Mouse (Mus musculus): ENCODE data around the gene Rptor. TPM values are rescaled to one million over a fixed set of nuclear protein-coding genes. Genes with fewer than 3 reads are reported as not detected.

Gene Rptor
- polyA plus RNA-seq, 1 experiment from 2014 or later: 10.8 TPM

GRCm38 (mm10) chr11:119775076-119775760 is 172.5 kb downstream of the Rptor start:
- ATAC-seq (ENCODE audit: low FRiP score, low TSS enrichment): no peak
- H3K27me3 ChIP-seq (ENCODE audit: control insufficient read depth, insufficient read depth, low read length): no peaks in the 10 kb centered on the region
- no peak overlapping the region for H3K9ac ChIP-seq (replicated peaks; ENCODE audit: low read length)
- no peak overlapping the region for H3K4me2 ChIP-seq (ENCODE audit: low read length)
- WGBS: 65% methylated on average over 5 of the region's 5 CpGs
- H3K36me3 ChIP-seq (ENCODE audit: control insufficient read depth, insufficient read depth, low read length): no peaks in the 10 kb centered on the region
- H3K4me3 ChIP-seq (replicated peaks; ENCODE audit: low read depth, low read length): no peak overlapping the region
- peaks cover 3% of the 10 kb centered on the region; the same call in 1 of the 2 replicates for H3K4me1 ChIP-seq (ENCODE audit: control insufficient read depth, insufficient read depth, low read length)
- peaks cover 4% of the 10 kb centered on the region; the same call in 1 of the 2 replicates for H3K9me3 ChIP-seq (ENCODE audit: control insufficient read depth, low read length)
- H3K27ac ChIP-seq (replicated peaks; ENCODE audit: low read depth, low read length): no peak overlapping the region
- DNase-seq: no peak

- Histone ChIP-seq H3K9ac (replicated peaks; ENCODE audit: low read length) (no peak overlapping the region), H3K4me1 (ENCODE audit: control insufficient read depth, insufficient read depth, low read length) (peaks cover 3% of the 10 kb centered on the region; the same call in 1 of the 2 replicates), H3K4me2 (ENCODE audit: low read length) (no peak overlapping the region), H3K27ac (replicated peaks; ENCODE audit: low read depth, low read length) (no peak overlapping the region; the same call in 1 of the 2 replicates), H3K4me3 (replicated peaks; ENCODE audit: low read depth, low read length) (no peak overlapping the region), H3K27me3 (ENCODE audit: control insufficient read depth, insufficient read depth, low read length) (no peaks in the 10 kb centered on the region), H3K36me3 (ENCODE audit: control insufficient read depth, insufficient read depth, low read length) (no peaks in the 10 kb centered on the region), H3K9me3 (ENCODE audit: control insufficient read depth, low read length) (peaks cover 4% of the 10 kb centered on the region; the same call in 1 of the 2 replicates)
- DNase-seq (no peak), ATAC-seq (ENCODE audit: low FRiP score, low TSS enrichment) (no peak)
- 82% methylated on average over 3 of the region's 3 CpGs for WGBS
Observed at GRCm38 (mm10) chr11:119777236-119777635, 174.5 kb downstream of the Rptor start.

GRCm38 (mm10) chr11:119777872-119778271 is 175.2 kb downstream of the Rptor start:
- no peak for ATAC-seq (ENCODE audit: low FRiP score, low TSS enrichment)
- Histone ChIP-seq H3K36me3 (ENCODE audit: control insufficient read depth, insufficient read depth, low read length) (no peaks in the 10 kb centered on the region), H3K4me2 (ENCODE audit: low read length) (no peak overlapping the region), H3K9me3 (ENCODE audit: control insufficient read depth, low read length) (peaks cover 4% of the 10 kb centered on the region; the same call in 1 of the 2 replicates), H3K4me1 (ENCODE audit: control insufficient read depth, insufficient read depth, low read length) (peaks cover 3% of the 10 kb centered on the region; the same call in 1 of the 2 replicates), H3K9ac (replicated peaks; ENCODE audit: low read length) (no peak overlapping the region), H3K4me3 (replicated peaks; ENCODE audit: low read depth, low read length) (no peak overlapping the region), H3K27me3 (ENCODE audit: control insufficient read depth, insufficient read depth, low read length) (no peaks in the 10 kb centered on the region), H3K27ac (replicated peaks; ENCODE audit: low read depth, low read length) (no peak overlapping the region)
- WGBS: 97% methylated on average over 1 of the region's 1 CpGs
- DNase-seq: no peak

- no peaks in the 10 kb centered on the region for H3K36me3 ChIP-seq (ENCODE audit: control insufficient read depth, insufficient read depth, low read length)
- peaks cover 3% of the 10 kb centered on the region; the same call in 1 of the 2 replicates for H3K4me1 ChIP-seq (ENCODE audit: control insufficient read depth, insufficient read depth, low read length)
- peaks cover 3% of the 10 kb centered on the region; the same call in 1 of the 2 replicates for H3K9me3 ChIP-seq (ENCODE audit: control insufficient read depth, low read length)
- ATAC-seq (ENCODE audit: low FRiP score, low TSS enrichment): no peak
- no peak overlapping the region for H3K27ac ChIP-seq (replicated peaks; ENCODE audit: low read depth, low read length)
- DNase-seq: no peak
- no peak overlapping the region for H3K9ac ChIP-seq (replicated peaks; ENCODE audit: low read length)
- no peaks in the 10 kb centered on the region for H3K27me3 ChIP-seq (ENCODE audit: control insufficient read depth, insufficient read depth, low read length)
- no peak overlapping the region for H3K4me2 ChIP-seq (ENCODE audit: low read length)
- 82% methylated on average over 8 of the region's 8 CpGs for WGBS
- H3K4me3 ChIP-seq (replicated peaks; ENCODE audit: low read depth, low read length): no peak overlapping the region
Observed at GRCm38 (mm10) chr11:119780290-119780689, 177.6 kb downstream of the Rptor start.

GRCm38 (mm10) chr11:119781165-119781564 is 178.5 kb downstream of the Rptor start:
- Histone ChIP-seq H3K27me3 (ENCODE audit: control insufficient read depth, insufficient read depth, low read length) (no peaks in the 10 kb centered on the region), H3K4me1 (ENCODE audit: control insufficient read depth, insufficient read depth, low read length) (peaks cover 3% of the 10 kb centered on the region; the same call in 1 of the 2 replicates), H3K9ac (replicated peaks; ENCODE audit: low read length) (no peak overlapping the region), H3K9me3 (ENCODE audit: control insufficient read depth, low read length) (no peaks in the 10 kb centered on the region), H3K4me3 (replicated peaks; ENCODE audit: low read depth, low read length) (no peak overlapping the region), H3K36me3 (ENCODE audit: control insufficient read depth, insufficient read depth, low read length) (no peaks in the 10 kb centered on the region), H3K4me2 (ENCODE audit: low read length) (no peak overlapping the region), H3K27ac (replicated peaks; ENCODE audit: low read depth, low read length) (no peak overlapping the region)
- no peak for ATAC-seq (ENCODE audit: low FRiP score, low TSS enrichment)
- DNase-seq: peak; percentile 48
- 94% methylated on average over 2 of the region's 2 CpGs for WGBS

- WGBS: 93% methylated on average over 4 of the region's 4 CpGs
- Histone ChIP-seq H3K27me3 (ENCODE audit: control insufficient read depth, insufficient read depth, low read length) (no peaks in the 10 kb centered on the region), H3K4me2 (ENCODE audit: low read length) (no peak overlapping the region), H3K36me3 (ENCODE audit: control insufficient read depth, insufficient read depth, low read length) (no peaks in the 10 kb centered on the region), H3K4me3 (replicated peaks; ENCODE audit: low read depth, low read length) (no peak overlapping the region), H3K27ac (replicated peaks; ENCODE audit: low read depth, low read length) (no peak overlapping the region), H3K4me1 (ENCODE audit: control insufficient read depth, insufficient read depth, low read length) (peaks cover 5% of the 10 kb centered on the region; the same call in 1 of the 2 replicates), H3K9me3 (ENCODE audit: control insufficient read depth, low read length) (no peaks in the 10 kb centered on the region), H3K9ac (replicated peaks; ENCODE audit: low read length) (no peak overlapping the region)
- no peak for ATAC-seq (ENCODE audit: low FRiP score, low TSS enrichment)
- DNase-seq: no peak
Observed at GRCm38 (mm10) chr11:119781726-119782125, 179.0 kb downstream of the Rptor start.

GRCm38 (mm10) chr11:119783653-119784052 is 180.9 kb downstream of the Rptor start:
- ATAC-seq (ENCODE audit: low FRiP score, low TSS enrichment): no peak
- 97% methylated on average over 4 of the region's 4 CpGs for WGBS
- peaks cover 15% of the 10 kb centered on the region for H3K4me1 ChIP-seq (ENCODE audit: control insufficient read depth, insufficient read depth, low read length)
- H3K4me2 ChIP-seq (ENCODE audit: low read length): no peak overlapping the region
- no peak overlapping the region for H3K4me3 ChIP-seq (replicated peaks; ENCODE audit: low read depth, low read length)
- no peak overlapping the region for H3K27ac ChIP-seq (replicated peaks; ENCODE audit: low read depth, low read length)
- H3K9me3 ChIP-seq (ENCODE audit: control insufficient read depth, low read length): no peaks in the 10 kb centered on the region
- no peaks in the 10 kb centered on the region for H3K27me3 ChIP-seq (ENCODE audit: control insufficient read depth, insufficient read depth, low read length)
- H3K9ac ChIP-seq (replicated peaks; ENCODE audit: low read length): no peak overlapping the region
- no peaks in the 10 kb centered on the region for H3K36me3 ChIP-seq (ENCODE audit: control insufficient read depth, insufficient read depth, low read length)
- DNase-seq: no peak

- Histone ChIP-seq H3K4me2 (ENCODE audit: low read length) (no peak overlapping the region), H3K27ac (replicated peaks; ENCODE audit: low read depth, low read length) (0 out of 2 replicates have a peak overlapping the region, but pooled peaks have one; percentile 32), H3K36me3 (ENCODE audit: control insufficient read depth, insufficient read depth, low read length) (no peaks in the 10 kb centered on the region), H3K4me3 (replicated peaks; ENCODE audit: low read depth, low read length) (no peak overlapping the region), H3K9me3 (ENCODE audit: control insufficient read depth, low read length) (no peaks in the 10 kb centered on the region), H3K27me3 (ENCODE audit: control insufficient read depth, insufficient read depth, low read length) (no peaks in the 10 kb centered on the region), H3K9ac (replicated peaks; ENCODE audit: low read length) (no peak overlapping the region), H3K4me1 (ENCODE audit: control insufficient read depth, insufficient read depth, low read length) (peaks cover 26% of the 10 kb centered on the region)
- DNase-seq (no peak), ATAC-seq (ENCODE audit: low FRiP score, low TSS enrichment) (no peak)
- 89% methylated on average over 12 of the region's 12 CpGs for WGBS
Observed at GRCm38 (mm10) chr11:119784672-119785341, 182.1 kb downstream of the Rptor start.

Data from midbrain, embryonic 14.5 days (tissue).